Mouse (Mus musculus): ENCODE results near the gene Oma1.

The Oma1 gene

DNA sequence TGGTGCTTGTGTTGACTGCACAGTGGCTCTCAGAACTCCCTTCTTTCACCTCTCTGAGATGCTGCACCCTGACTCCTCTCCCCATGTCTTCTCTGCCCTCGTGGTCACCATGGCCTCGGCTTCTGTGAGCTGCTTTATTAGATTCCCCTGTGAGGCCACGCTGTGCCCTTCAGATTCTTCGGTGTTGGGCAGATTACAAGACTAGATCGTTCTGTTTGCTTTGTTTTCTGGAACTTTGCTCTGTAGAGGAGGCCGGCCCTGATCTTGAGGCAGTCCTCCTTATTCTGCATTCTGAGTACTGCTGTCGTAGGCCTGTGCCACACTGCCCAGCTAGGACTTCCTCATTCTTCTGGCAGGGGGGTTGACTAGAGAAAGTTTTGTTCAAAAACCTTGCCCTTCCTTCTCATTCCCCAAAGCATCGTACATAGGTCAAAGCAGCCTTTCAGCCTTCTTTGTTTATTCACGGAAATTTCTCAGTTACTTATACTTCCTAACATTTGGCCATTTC lies 45.4 kb downstream of the Oma1 start:
- DNase-seq (ENCODE audit: low spot score): no peak

DNA sequence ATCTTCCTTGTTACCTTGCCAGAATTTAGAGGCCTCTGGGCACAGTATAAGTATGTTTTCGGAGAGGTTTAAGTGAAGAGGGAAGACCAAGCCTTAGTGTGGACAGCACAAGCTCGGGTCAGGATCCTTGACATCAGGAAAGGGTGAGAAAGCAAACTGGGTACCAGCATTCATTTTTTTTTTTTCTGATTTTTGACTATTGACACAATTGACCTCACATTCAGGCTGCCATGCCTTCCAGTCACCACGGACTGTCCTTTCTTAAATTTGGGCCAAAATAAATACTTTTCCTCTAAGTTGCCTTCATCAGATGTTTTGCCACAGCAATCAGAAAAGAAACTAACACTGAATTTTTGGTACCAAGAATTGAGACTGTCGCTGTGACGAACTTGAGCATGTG lies 68.6 kb downstream of the Oma1 start:
- no peak for DNase-seq (ENCODE audit: low spot score)

DNA sequence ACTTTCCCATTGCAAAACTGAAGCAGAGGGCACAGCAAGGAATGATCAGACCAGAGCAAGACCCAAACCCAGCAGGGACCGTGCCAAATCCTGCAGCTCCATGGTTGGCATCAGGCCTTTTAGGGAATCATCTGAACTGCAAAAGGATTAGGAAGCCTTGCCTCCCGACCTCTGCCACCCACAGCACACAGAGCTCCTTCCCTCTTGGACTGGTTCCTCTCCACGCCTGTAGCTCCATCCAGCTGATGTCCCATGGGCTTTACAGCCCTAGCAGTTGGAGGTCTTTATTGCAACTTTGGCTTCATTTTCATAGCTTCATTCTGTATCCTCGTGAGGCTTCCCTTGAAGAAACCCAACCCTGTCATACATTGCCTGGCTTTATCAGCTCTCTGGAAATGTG lies 71.4 kb downstream of the Oma1 start:
- no peak for DNase-seq (ENCODE audit: low spot score)

DNA sequence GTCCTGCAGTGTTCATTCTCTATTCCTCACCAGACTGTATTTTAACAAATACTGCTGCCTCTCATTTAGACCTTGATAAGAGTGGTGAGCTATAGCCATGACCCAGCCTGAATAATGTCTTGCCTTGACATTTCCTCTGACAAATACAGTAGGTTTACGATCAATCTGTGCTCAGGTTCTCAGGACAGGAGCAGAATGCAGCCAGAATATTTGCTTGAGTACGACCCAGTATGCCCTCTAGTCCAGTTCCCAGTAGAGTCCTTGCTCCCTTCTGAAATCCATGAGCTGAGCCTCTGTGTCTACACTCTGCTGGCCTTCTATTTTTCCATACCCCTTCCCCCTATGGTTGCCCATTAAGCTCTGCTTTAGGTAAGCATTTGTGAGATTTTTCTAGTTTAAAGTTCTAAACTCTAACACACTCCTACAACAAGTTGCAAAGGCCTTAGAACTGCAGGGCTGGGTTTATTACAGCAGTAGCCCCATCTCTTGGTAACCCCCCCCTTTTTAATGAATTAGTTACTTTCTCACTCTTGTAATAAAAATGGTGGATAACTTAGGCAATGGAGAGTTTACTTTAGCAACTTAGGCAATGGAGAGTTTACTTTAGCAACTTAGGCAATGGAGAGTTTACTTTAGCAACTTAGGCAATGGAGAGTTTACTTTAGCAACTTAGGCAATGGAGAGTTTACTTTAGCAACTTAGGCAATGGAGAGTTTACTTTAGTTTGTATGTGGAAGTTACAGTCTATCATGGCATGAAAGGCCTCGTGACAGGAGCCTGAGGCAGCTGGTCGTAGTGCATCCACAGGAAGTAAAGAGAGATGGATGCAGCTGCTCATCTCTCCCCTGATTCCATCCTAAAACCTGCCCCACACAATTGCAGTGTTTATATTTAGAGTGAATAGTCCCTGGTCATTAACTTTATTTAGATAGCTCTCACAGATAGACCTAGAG lies 72.5 kb downstream of the Oma1 start:
- no peak for DNase-seq (ENCODE audit: low spot score)

DNA sequence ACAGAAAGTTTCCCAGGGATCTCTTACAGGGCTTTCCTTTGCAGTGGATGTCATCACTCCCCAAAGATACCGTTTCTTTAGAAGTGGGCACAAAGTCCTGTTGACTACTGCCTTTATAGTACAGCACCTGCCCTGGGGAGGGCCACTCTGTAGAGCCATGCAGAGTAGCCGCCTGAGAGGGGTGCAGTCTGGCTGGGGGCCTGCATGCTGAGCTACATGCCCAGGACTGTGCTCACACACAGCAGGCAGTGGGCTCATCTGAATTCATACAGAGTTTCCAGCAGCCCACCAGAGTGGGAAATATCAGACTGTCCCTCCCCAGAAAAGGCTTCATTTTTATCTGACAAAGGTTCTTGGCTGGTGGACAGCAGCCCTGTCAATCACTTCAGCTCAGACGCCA lies 73.7 kb downstream of the Oma1 start:
- no peak for DNase-seq (ENCODE audit: low spot score)

DNA sequence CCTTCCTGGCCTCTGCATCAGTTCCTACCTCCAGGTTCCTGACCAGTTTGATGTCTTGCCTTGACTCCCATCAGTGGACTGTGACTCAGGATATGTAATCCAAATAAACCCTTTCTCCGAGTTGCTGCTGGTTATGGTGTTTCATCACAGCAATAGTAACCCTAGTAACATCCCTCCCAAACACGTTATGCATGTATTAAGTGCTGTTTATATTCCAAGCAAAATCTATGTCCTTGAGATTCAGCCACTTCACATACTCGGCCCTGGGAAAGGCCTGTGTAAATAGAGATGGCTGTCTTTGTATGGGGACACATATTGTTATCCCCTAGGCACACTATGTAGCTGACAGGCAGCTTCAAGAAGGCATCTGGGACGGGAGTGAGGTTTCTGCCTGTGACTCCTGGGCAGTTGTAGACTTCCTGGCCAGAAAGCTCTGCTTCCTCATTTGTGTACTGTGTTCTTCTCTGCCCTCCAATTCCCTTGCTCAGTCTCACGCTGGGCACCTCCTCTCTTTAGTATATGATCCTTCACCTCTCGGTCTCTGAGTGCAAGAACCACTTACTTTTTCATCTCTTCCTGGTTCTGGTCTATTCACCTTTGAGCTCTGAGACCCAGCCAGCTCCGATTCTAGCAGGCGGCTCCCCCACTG lies 75.0 kb downstream of the Oma1 start:
- no peak for DNase-seq (ENCODE audit: low spot score)

DNA sequence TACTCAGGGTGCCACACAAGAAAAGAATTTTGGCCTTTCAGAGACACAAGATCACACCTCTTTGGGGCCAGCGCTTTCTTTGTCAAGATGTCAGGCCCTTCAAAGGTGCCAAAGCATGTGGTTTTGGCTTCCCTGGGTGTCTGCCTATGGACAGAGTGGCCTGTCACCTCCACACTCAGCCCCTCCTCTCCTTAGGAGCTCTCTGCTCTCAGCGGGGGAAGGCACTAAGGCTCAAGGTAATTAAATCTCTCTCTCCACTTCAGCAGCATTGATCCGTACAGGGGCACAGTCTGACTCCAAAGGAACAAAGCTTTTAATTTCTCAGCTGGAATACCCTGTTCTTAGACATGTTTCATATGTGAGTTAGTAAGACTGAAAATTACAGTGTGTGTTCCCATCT lies 76.0 kb downstream of the Oma1 start:
- peak; percentile 28 for DNase-seq (ENCODE audit: low spot score)

DNA sequence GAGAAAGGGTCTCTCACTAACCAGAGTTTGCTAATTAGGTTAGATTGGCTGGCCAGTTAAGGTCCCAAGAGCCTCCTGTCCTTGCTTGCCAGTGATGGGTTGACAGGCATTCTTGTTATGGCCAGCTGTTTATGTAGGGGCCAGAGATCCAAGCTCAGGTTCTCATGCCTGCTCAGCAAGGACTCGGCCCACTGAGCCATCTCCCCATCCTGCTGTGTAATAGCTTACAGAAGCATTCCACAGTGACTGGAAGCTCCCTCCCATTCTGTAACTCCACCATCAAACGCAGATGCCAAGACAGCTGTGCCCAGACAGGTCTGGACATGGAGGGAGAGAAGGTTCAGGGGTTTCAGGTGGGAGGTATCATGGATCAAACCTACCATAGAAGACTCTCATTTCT lies 76.9 kb downstream of the Oma1 start:
- no peak for DNase-seq (ENCODE audit: low spot score)

DNA sequence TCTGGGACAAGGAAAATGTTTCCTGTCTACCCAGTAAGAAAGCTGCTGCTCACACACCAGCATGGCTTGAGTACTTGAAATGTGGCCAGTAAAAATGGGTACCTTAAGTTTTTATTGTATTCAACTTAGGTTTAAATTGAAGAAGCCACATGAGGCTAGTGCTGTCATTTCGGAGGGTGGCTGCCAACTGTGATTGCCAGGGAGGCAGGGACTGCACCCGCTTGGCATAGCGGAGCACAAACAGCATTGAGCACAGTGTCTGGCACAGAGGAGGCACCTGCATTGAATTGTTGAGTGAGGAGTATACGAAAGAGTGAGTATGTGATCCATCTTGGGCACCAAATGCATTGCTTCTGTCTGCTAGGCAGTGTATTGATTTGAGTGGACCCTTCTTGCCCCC lies 81.5 kb downstream of the Oma1 start:
- no peak for DNase-seq (ENCODE audit: low spot score)

DNA sequence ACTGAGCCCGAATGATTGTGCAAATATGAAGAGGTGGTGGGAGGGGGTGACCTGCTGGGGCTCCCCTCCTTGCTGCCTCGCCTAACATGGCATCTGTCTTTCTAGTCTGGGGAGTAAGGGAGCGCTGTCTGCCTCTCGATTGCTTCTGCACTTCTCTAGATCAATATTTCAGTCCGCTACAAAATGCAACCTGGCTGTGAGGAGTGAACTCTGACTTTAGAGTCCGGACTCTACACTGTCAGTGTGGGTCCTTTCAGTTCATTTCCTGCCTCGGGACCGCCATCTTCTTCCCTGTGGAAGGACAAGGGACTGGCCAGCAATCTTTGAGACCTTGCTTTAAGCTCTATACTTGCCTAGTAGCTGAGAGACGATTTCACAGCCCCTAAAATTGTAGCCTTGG lies 82.3 kb downstream of the Oma1 start:
- DNase-seq (ENCODE audit: low spot score): no peak

DNA sequence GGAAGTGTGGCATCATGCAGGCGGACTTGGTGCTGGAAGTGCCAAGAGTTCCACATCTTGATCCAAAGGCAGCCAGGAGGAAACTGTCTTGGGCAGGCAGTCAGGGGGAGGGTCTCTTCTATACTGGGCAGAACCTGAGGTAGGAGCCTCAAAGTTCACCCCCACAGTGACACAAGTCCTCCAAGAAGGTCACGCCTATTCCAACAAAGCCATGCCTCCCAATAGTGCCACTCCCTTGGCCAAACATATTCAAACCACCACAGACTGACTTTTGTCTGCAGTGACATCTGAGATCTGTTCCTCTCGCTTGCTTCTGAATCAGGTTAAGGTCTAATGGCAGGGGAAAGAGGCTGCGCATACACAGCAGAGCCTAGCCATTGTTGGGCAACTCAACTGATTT lies 83.3 kb downstream of the Oma1 start:
- DNase-seq (ENCODE audit: low spot score): no peak

DNA sequence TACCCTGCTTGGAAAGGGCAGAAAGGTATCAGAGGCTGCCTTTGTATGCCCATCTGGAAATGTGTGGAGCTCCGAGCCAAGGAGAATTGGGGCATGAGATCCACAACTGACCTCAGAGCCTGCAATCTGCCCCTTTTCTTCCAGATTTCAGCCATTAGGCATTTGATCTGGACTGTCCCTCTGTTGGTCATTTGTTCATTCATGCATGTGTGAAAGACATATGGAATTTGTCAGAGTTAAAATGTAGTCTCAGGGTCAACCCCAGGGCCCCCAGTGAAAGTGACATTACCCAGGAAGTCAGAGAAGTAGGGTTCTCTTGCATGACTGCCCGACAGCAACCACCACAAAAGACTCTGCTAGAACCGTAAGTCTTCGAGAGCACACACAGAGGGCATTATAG lies 89.0 kb downstream of the Oma1 start:
- peak; percentile 37 for DNase-seq (ENCODE audit: low spot score)

DNA sequence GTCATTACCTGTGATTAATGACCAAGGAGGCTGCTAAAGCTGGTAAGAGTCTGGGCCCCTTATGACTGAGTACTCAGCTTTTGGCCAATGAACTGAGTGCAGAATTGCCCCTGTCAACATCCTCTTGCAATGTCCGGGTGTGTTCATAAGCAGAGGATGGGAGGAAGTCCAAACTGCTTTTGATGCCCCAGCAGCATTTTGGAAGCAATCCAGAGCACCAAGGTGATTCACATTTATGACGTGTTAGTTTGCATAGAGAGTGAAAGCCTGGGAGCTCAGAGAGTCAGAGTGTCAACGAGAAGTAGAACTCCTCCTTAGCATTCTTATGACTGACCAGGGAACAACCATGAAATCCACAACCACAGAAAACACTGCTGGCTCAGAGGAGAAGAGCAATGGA lies 91.7 kb downstream of the Oma1 start:
- no peak for DNase-seq (ENCODE audit: low spot score)

DNA sequence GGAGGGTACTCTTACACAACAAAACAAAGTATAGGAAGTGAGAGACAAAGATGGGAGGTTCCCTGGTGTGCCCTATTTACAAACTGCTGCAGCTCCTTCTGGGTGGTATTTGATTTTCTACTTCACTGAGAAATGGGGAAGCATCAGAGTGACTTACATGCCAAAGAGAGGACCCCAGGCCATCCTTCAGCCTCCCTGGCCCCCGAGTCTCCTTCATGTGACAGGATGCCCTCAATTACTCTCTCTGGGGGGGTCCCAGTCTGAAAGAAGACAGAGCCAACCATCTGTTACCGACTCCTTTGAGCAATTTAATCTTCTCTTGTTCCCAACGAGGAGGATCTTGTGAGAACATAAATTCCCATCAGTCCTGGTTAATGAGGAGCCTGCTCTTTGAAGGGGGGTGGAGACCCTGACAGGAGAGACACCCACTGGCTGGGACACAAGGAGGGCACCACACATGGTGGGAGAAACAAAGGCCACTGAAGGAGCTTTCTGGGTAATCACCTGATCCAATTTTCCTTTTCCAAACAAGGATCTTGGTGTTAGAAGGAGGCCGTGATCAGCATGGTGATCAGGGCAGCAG lies 96.7 kb downstream of the Oma1 start:
- peak; percentile 23 for DNase-seq (ENCODE audit: low spot score)

Data from retina, embryonic 14.5 days (tissue).